Mouse (Mus musculus) forelimb bud, embryonic 11.5 days (tissue): Measurements from ENCODE around the gene 6330409D20Rik.

Experiments used
- DNase-seq: peaks from one replicate; pipeline ENCODE4 v3.0.0-alpha.2; 2012; ENCODE audit warnings: low read depth, low spot score

Gene 6330409D20Rik

DNA sequence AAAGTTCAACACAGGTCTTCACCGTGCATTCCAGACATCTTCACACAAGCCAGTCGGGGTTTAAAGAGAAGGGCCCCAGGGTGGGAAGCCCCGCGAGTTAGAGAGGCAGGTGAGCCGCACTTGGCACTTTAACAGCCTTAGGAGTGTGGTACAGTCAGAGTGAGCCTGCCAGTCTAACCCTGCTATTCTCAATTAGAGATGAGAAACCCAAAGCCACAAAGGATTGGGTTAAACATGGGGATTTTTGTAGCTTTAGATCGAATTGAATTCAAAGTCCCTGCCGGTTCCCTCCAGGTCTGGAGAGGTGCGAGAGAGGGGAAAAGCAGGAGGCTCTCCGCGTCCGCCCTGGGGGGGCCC lies at the start of gene 6330409D20Rik:
TSS of gene 6330409D20Rik (minus strand) at position 101 of the 357 bp plus-strand sequence.
- no peak for DNase-seq

DNA sequence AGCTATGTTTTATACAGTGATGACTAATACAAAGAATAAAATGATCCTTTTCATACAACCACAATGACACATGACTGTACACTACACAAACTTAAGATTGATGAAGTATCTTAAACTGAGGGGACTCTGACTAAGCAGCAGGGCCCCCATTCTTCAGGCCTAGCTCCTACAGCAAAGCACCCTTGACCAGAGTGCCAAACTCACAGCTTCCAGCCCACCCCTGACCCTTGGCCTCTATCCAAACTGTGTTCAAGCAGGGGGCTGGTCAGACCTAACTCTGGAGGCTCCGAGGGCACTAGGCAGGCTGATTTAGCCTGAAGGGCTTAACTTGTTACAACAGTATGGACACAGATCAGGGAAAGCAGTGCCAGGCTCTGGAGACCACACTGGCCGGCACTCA lies 47.8 kb upstream of the 6330409D20Rik start:
- DNase-seq: no peak

DNA sequence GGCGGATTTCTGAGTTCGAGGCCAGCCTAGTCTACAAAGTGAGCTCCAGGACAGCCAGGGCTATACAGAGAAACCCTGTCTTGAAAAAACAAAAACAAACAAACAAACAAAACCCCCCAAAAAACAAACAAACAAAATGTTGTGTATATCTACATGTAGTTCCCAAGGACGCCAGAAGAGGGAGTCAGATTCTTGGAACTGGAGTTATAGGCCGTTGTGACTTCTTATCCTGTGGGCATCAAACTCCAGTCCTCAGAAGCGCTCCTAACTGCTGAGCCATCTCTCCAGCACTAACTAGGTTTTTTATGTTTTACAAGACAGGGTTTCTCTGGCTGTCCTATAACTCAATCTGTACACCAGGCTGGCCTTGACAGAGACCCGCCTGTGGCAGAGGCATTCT lies 46.4 kb upstream of the 6330409D20Rik start:
- DNase-seq: no peak

- peak; percentile 42 for DNase-seq
Observed at GRCm38 (mm10) chr2:32784048-32784681, 43.3 kb upstream of the 6330409D20Rik start, which contains the start of gene Cfap157. Gene Cfap157, minus strand, starts transcription at chr2:32784428.

GRCm38 (mm10) chr2:32781710-32782109 lies 40.9 kb upstream of the 6330409D20Rik start:
- no peak for DNase-seq

DNA sequence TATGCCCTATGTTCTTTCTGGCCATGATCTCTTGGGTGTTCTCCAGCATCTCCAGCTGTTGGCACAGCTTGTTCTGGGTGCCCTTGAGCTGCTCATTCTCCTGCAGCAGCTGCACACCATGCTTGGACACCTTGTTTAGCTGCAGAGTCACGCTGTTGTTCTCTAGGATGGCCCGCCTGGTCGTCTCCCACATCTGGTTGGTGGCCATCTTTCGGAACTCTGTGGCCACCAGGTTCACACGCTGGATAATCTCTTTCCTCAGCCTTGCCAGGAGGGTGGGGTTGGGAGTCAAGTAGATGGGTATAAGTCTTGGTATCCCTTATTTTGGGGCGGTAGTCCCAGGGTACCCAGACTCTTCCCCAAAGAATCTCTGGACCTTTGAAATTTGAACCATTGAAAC lies 38.9 kb upstream of the 6330409D20Rik start:
- DNase-seq: no peak

GRCm38 (mm10) chr2:32779131-32779530 lies 38.3 kb upstream of the 6330409D20Rik start:
- DNase-seq: peak; percentile 61

- DNase-seq: no peak
Observed at GRCm38 (mm10) chr2:32778081-32778480, 37.3 kb upstream of the 6330409D20Rik start.

DNA sequence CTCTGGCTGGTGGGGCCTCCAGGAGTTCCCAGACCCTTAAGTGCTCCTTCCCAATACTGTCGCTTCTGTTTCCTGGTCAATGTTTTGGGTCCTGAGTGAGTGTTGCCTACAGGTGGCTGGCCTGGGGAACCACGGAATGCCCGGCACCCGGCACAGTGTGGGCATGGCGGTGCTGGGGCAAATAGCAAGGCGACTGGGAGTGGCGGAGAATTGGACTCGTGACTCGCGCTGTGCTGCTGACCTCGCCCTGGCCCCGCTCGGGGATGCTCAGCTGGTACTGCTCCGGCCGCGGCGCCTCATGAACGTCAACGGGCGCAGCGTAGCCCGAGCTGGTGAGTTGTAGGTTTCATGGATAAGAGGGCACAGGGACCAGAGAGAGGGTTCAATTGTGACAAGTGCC lies 35.4 kb upstream of the 6330409D20Rik start:
- DNase-seq: no peak

- DNase-seq: peak; percentile 95
Observed at GRCm38 (mm10) chr2:32775359-32776074, 34.7 kb upstream of the 6330409D20Rik start, which contains the start of the genes Ttc16 and Ptrh1. Gene Ttc16, minus strand, starts transcription at chr2:32775633. Gene Ptrh1, plus strand, starts transcription at chr2:32775786.

DNA sequence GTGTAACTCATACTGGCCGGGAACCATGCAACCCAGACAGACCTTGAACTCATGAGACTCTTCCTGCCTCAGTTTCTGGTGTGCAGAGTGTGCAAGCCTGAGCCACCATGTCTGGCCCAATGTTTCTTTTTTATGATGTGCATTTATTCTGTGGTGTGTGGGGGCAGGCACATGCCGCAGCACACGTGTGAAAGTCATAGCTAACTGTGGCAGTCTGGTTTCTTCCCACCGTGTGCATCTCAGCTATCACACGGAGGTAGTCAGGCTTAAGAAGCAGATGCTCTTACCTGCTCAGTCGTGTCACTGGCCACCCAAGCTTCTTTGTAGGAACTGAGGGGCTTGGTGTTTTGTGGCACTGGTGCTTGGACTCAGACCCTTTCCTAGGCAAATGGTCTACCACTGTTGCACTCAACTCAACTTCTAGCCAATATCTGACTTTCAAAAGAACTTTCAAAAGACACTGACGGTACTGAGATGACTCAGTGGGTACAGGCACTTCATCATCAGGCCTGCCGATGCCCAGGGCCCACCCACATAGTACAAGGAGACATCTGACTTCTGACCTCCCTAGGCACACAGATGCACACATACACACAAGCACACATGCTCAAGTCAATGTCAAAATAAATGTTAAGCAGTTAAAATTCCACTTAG lies 31.9 kb upstream of the 6330409D20Rik start:
- no peak for DNase-seq

DNA sequence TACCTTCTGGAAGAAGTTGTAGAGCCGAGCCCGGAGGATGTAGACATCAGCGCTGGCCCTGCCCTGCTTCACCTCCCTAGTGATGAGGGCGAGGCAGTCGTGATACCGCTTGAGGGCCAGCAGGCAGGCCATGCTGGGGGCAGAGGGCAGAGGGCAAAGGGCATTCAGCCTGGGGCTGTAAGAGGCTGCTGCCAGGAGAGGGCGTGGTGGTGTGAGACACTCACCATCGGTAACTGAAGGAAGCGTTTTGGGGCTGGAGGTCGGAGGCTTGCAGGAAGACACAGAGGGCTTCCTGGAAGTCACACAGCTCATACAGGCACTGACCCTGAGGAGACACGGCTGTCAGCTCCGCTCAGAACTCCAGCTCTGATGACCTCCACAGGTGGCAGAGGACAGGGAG lies 31.1 kb upstream of the 6330409D20Rik start:
- DNase-seq: no peak

- no peak for DNase-seq
Observed at GRCm38 (mm10) chr2:32769327-32770085, 28.7 kb upstream of the 6330409D20Rik start.

DNA sequence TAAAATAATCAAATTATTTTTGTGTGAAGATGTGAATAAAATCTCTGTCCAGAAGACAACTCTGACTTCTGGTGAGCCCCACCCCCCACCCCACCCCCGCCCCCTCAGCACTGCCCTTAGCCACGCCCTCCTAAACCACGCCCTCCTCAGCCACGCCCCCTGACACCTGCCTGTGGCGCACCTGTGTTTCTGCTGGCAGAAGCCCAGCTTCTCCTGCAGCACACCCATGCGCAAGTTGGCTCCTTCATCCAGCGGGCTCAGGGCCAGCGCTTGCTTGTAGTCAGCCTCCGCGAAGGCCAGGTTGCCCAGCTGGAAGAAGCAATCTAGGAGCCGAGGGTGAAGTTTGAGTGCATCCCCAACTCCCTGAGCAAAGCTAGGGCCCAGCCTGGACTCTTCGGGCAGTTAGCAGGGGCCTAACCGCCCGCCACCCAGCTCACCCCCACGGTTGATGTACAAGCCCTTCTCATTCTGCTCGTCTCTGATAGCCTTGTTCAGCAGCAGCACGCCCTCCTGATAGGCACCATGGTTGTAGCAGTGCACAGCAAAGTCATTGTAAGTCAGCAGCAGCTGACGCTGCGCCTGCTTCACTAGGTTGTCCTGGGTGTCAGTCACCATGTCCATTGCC lies 28.0 kb upstream of the 6330409D20Rik start:
- no peak for DNase-seq

DNA sequence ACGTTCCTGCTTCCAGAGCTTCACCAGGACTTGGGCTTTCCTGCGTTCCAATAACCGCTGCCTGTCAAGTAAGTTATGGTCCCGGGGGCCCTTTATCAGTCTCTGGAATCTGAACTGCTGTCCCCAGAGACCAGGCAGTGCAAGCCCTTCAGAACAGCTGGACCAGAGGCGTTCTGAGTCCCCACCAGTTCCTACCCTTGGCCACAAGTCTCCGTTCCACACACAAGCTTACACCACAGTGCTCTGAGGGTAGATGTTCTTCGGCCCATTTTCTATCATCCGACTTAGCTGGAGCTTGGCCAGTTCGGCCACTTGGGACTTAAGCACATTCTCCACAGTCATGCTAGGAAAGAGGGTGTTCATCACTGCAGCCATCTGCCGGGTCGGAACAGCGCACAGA lies 26.4 kb upstream of the 6330409D20Rik start:
- DNase-seq: no peak

DNA sequence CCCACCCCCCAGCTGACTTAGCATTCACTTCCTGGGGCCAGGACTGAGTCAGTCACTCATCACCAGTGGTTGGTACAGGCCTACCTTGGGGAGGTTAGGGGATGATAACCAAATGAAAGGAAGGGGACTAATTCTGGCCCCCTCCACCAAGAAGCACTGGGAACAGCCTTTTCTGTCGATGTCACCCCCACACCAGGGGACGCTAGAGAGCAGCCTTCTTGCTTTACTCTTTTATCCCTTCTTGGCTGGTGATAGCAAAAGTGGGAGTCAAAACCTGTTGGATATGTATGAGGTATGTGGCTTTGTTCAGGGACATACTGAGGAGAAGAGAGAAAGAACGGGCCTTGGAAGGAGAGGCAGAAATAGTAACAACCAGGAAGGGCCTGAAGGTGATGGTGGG lies 22.5 kb upstream of the 6330409D20Rik start:
- DNase-seq: no peak

DNA sequence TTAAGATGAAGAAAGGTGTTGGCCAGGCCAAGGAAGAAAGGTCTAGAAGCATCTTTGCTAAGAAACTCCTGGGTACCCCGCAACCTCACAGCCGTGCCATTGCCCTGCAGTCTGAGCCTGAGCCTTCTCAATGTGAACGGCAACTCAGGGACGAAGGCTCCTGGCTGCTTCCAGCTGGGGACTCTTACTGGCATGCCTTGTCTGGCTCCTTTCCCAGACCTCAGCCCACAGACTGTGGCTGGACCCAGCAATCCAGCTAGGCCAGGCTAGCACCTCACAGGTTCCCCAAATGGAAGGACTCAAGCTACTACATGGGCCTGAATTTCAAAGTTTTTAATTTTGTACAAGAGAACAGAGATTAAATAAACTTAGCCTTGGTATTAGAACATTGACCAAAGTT lies 21.0 kb upstream of the 6330409D20Rik start:
- no peak for DNase-seq

- DNase-seq: no peak
Observed at GRCm38 (mm10) chr2:32761361-32761760, 20.5 kb upstream of the 6330409D20Rik start.

- DNase-seq: no peak
Observed at GRCm38 (mm10) chr2:32759001-32759400, 18.2 kb upstream of the 6330409D20Rik start.

GRCm38 (mm10) chr2:32758503-32758902 lies 17.7 kb upstream of the 6330409D20Rik start:
- DNase-seq: no peak

- peak; percentile 96 for DNase-seq
Observed at GRCm38 (mm10) chr2:32757056-32757845, 16.4 kb upstream of the 6330409D20Rik start, which contains the start of gene Tor2a. Gene Tor2a, plus strand, starts transcription at chr2:32757234.
